Mouse (Mus musculus): ENCODE measurements at regions not wholly inside any gene's neighbourhood (a gene's known extent, or its start where the extent isn't known, plus 50 kb on each side); places are given as distances from the start of the nearest gene placed in this dataset.

DNA sequence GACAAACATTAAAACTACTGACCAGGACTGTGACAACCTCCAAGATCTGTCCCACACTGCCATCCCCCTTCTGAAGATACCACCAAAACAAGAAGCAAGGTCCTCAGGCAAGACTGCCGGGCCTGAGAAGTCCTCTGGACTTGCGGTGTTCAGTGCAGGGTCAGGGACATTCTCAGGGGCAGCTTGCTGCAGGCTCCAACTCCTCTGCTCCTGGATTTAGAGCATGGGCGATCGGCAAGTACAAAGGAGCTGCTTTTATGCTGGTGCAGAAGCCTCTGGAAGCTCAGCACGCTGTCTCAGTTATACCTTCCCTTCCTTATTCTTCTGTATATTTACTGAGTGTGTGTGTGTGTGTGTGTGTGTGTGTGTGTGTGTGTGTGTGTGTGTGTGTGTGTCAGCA is 103.2 kb downstream of the Fam114a2 start:
- TF ChIP-seq E2F4 (IDR thresholded peaks at IDR 0.05; ENCODE audit: insufficient replicate concordance, low read depth, low read length): no peak
- no peak for TF ChIP-seq TBP (conservative IDR thresholded peaks at IDR 0.05; ENCODE audit: low read depth, low read length)
- TF ChIP-seq SIN3A (IDR thresholded peaks at IDR 0.05; ENCODE audit: low read length): no peak
- no peak for TF ChIP-seq NRF1 (IDR thresholded peaks at IDR 0.05; ENCODE audit: low read depth, low read length)
- TF ChIP-seq MAX (IDR thresholded peaks at IDR 0.05; ENCODE audit: low read length): no peak
- no peak for TF ChIP-seq ETS1 (conservative IDR thresholded peaks at IDR 0.05; ENCODE audit: low read depth, low read length)
- TF ChIP-seq CHD2 (IDR thresholded peaks at IDR 0.05; ENCODE audit: low read length): no peak
- TF ChIP-seq CTCF (conservative IDR thresholded peaks at IDR 0.05 in 1 of 2, IDR thresholded peaks at IDR 0.05 in 1 of 2; ENCODE audit: low read depth in 2 of 2, low read length in 2 of 2): no peak
- no peak for TF ChIP-seq MAFK (IDR thresholded peaks at IDR 0.05; ENCODE audit: insufficient replicate concordance, low read length)
- no peak for TF ChIP-seq TCF12 (IDR thresholded peaks at IDR 0.05; ENCODE audit: low read depth, low read length)
- no peak for TF ChIP-seq HCFC1 (IDR thresholded peaks at IDR 0.05; ENCODE audit: low read depth, low read length)
- no peak for TF ChIP-seq ZNF384 (IDR thresholded peaks at IDR 0.05; ENCODE audit: low read depth, low read length)
- TF ChIP-seq MYC (IDR thresholded peaks at IDR 0.05; ENCODE audit: low read depth, low read length): no peak
- TF ChIP-seq MAZ (IDR thresholded peaks at IDR 0.05; ENCODE audit: low read depth, low read length): no peak

All from CH12.LX (cell line).